Mouse (Mus musculus) forebrain, postnatal 0 days (tissue): ENCODE measurements at regions not wholly inside any gene's neighbourhood (a gene's known extent, or its start where the extent isn't known, plus 50 kb on each side); places are given as distances from the start of the nearest gene placed in this dataset.

Experiments
- ATAC-seq: fragments of 200-750 bp; cut with Nextera tagmentation; 2 replicates; pipeline ENCODE4 v1.8.0; 2017; ENCODE audit warnings: mild to moderate bottlenecking, moderate library complexity
- DNase-seq: peaks from one replicate; pipeline ENCODE4 v3.0.0-alpha.2; 2015
- H3K27ac ChIP-seq: fragments of 300-500 bp; sonication (generic); 2 replicates; pipeline ENCODE4 v1.5.1; 2014; ENCODE audit warnings: low read depth, mild to moderate bottlenecking, antibody characterized with exemption, low read length, moderate library complexity, mixed read lengths
- H3K27me3 ChIP-seq: fragments of 300-500 bp; sonication (generic); 2 replicates; pipeline ENCODE4 v1.6.1; 2014; ENCODE audit warnings: mild to moderate bottlenecking, low read length, mixed read lengths; ENCODE audit not compliant: insufficient read depth
- H3K36me3 ChIP-seq: fragments of 300-500 bp; sonication (generic); 2 replicates; pipeline ENCODE4 v1.6.1; 2014; ENCODE audit warnings: mild to moderate bottlenecking, moderate library complexity; ENCODE audit not compliant: insufficient read depth
- H3K4me1 ChIP-seq: fragments of 300-500 bp; sonication (generic); 2 replicates; pipeline ENCODE4 v1.6.1; 2014; ENCODE audit warnings: antibody characterized with exemption; ENCODE audit not compliant: insufficient read depth
- H3K4me2 ChIP-seq: fragments of 300-500 bp; sonication (generic); 2 replicates; pipeline ENCODE4 v1.6.1; 2014; ENCODE audit warnings: low read depth, mild to moderate bottlenecking, moderate library complexity
- H3K4me3 ChIP-seq: fragments of 300-500 bp; sonication (generic); 2 replicates; pipeline ENCODE4 v1.5.1; 2014; ENCODE audit warnings: low read depth, low read length, mixed read lengths
- H3K9ac ChIP-seq: fragments of 300-500 bp; sonication (generic); 2 replicates; pipeline ENCODE4 v1.6.1; 2014; ENCODE audit warnings: mild to moderate bottlenecking
- H3K9me3 ChIP-seq: fragments of 300-500 bp; sonication (generic); 2 replicates; pipeline ENCODE4 v1.6.1; 2016; ENCODE audit warnings: low read length
- CTCF ChIP-seq: sonication (generic); IDR thresholded peaks from 2 replicates; pipeline ENCODE4 v1.5.1; 2016; ENCODE audit warnings: antibody characterized with exemption, control low read depth, low read depth
- WGBS: fragments of 180-500 bp; shearing (Covaris S2); extraction: QIAGEN DNeasy Blood & Tissue Kit; methylation state at CpG from one replicate; pipeline ENCODE4 v1.1.7; 2014; 5-methylcytosine and 5-hydroxymethylcytosine counted together

GRCm38 (mm10) chr2:33979276-33979675, 91.5 kb upstream of the Mvb12b start:
- no peak for ATAC-seq
- H3K9me3 ChIP-seq: no peaks in the 10 kb centered on the region
- peak; percentile 20; the same call in 1 of the 2 replicates for TF ChIP-seq CTCF
- H3K4me1 ChIP-seq: 0 out of 2 replicates have a peak, but pooled peaks cover 3% of the 10 kb centered on the region
- H3K4me3 ChIP-seq: no peak overlapping the region
- H3K27me3 ChIP-seq: no peaks in the 10 kb centered on the region
- no peaks in the 10 kb centered on the region for H3K36me3 ChIP-seq
- H3K9ac ChIP-seq: no peak overlapping the region
- DNase-seq: no peak
- no peak overlapping the region for H3K4me2 ChIP-seq
- no peak overlapping the region for H3K27ac ChIP-seq

GRCm38 (mm10) chr2:33978550-33978949, 90.8 kb upstream of the Mvb12b start:
- Histone ChIP-seq H3K4me1 (peaks cover 2% of the 10 kb centered on the region; the same call in 1 of the 2 replicates), H3K27me3 (no peaks in the 10 kb centered on the region), H3K4me3 (no peak overlapping the region), H3K27ac (no peak overlapping the region), H3K9me3 (no peaks in the 10 kb centered on the region), H3K36me3 (no peaks in the 10 kb centered on the region), H3K9ac (no peak overlapping the region), H3K4me2 (no peak overlapping the region)
- no peak for TF ChIP-seq CTCF
- 91% methylated on average over 4 of the region's 4 CpGs for WGBS
- DNase-seq (no peak), ATAC-seq (no peak)

- no peaks in the 10 kb centered on the region for H3K9me3 ChIP-seq
- DNase-seq (no peak), ATAC-seq (no peak)
- WGBS: 81% methylated on average over 20 of the region's 20 CpGs
- no peak overlapping the region for H3K4me3 ChIP-seq
- H3K36me3 ChIP-seq: no peaks in the 10 kb centered on the region
- H3K27ac ChIP-seq: no peak overlapping the region
- no peak for TF ChIP-seq CTCF
- H3K4me2 ChIP-seq: no peak overlapping the region
- H3K27me3 ChIP-seq: no peaks in the 10 kb centered on the region
- H3K4me1 ChIP-seq: no peaks in the 10 kb centered on the region; the same call in 1 of the 2 replicates
- H3K9ac ChIP-seq: no peak overlapping the region
These were observed 90.0 kb upstream of the Mvb12b start for GRCm38 (mm10) chr2:33977576-33978352.

- H3K4me3 ChIP-seq: no peak overlapping the region
- no peaks in the 10 kb centered on the region for H3K9me3 ChIP-seq
- no peak overlapping the region for H3K27ac ChIP-seq
- H3K9ac ChIP-seq: no peak overlapping the region
- WGBS: 89% methylated on average over 5 of the region's 5 CpGs
- TF ChIP-seq CTCF: no peak
- DNase-seq: no peak
- no peaks in the 10 kb centered on the region; the same call in 1 of the 2 replicates for H3K4me1 ChIP-seq
- H3K36me3 ChIP-seq: no peaks in the 10 kb centered on the region
- no peak overlapping the region for H3K4me2 ChIP-seq
- no peak for ATAC-seq
- no peaks in the 10 kb centered on the region for H3K27me3 ChIP-seq
These were observed 89.4 kb upstream of the Mvb12b start for GRCm38 (mm10) chr2:33977151-33977550.

- Histone ChIP-seq H3K27ac (no peak overlapping the region), H3K9ac (no peak overlapping the region), H3K9me3 (no peaks in the 10 kb centered on the region), H3K4me2 (no peak overlapping the region), H3K4me1 (no peaks in the 10 kb centered on the region; the same call in 1 of the 2 replicates), H3K36me3 (no peaks in the 10 kb centered on the region), H3K4me3 (no peak overlapping the region), H3K27me3 (no peaks in the 10 kb centered on the region)
- WGBS: 90% methylated on average over 9 of the region's 9 CpGs
- ATAC-seq: no peak
- no peak for DNase-seq
- TF ChIP-seq CTCF: no peak
These were observed 88.4 kb upstream of the Mvb12b start for GRCm38 (mm10) chr2:33976183-33976582.

- WGBS: 73% methylated on average over 14 of the region's 14 CpGs
- H3K27me3 ChIP-seq: no peaks in the 10 kb centered on the region
- no peak for TF ChIP-seq CTCF
- ATAC-seq (no peak), DNase-seq (peak; percentile 22)
- no peaks in the 10 kb centered on the region for H3K36me3 ChIP-seq
- H3K9me3 ChIP-seq: no peaks in the 10 kb centered on the region
- no peak overlapping the region for H3K4me3 ChIP-seq
- no peak overlapping the region for H3K4me2 ChIP-seq
- no peaks in the 10 kb centered on the region; the same call in 1 of the 2 replicates for H3K4me1 ChIP-seq
- no peak overlapping the region for H3K27ac ChIP-seq
- no peak overlapping the region for H3K9ac ChIP-seq
These were observed 87.8 kb upstream of the Mvb12b start for GRCm38 (mm10) chr2:33975423-33976127.
